Mouse (Mus musculus) skeletal muscle tissue, adult 2 months (tissue): ENCODE measurements around the gene Asrgl1.
"Not testable (repeated sequence)": the region's sequence is repeated elsewhere in the genome, so short reads cannot be mapped to it uniquely, and the experiment has no call there.

Source experiments
- DNase-seq: peaks from one replicate; pipeline ENCODE4 v3.0.0-alpha.2; 2012; ENCODE audit warnings: low read depth, low spot score

Asrgl1 gene

GRCm38 (mm10) chr19:9105101-9105685 is 30.2 kb downstream of the Asrgl1 start:
- peak; percentile 82 for DNase-seq

DNA sequence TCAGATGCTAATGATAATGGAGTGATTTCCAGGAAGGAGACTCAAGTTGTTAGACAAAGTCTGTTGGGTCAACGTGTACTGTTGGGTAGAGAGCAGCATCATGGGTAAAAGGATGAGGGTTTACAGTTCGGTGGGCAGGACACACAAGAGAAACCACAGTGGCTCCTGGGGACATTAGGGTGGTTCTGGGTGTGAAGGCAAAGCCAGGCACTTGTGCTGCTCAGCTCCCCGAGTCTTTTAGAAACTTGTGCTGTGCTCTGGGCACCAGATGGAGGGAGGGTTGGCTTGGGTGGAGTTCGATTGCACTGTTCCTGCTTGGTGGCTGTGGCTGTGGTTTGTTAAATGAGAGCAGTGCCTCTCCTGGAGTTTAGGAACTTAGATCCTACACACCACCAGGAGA is 31.4 kb downstream of the Asrgl1 start:
- no peak for DNase-seq

- DNase-seq = no peak
Observed at GRCm38 (mm10) chr19:9101062-9101457, 34.4 kb downstream of the Asrgl1 start.

DNA sequence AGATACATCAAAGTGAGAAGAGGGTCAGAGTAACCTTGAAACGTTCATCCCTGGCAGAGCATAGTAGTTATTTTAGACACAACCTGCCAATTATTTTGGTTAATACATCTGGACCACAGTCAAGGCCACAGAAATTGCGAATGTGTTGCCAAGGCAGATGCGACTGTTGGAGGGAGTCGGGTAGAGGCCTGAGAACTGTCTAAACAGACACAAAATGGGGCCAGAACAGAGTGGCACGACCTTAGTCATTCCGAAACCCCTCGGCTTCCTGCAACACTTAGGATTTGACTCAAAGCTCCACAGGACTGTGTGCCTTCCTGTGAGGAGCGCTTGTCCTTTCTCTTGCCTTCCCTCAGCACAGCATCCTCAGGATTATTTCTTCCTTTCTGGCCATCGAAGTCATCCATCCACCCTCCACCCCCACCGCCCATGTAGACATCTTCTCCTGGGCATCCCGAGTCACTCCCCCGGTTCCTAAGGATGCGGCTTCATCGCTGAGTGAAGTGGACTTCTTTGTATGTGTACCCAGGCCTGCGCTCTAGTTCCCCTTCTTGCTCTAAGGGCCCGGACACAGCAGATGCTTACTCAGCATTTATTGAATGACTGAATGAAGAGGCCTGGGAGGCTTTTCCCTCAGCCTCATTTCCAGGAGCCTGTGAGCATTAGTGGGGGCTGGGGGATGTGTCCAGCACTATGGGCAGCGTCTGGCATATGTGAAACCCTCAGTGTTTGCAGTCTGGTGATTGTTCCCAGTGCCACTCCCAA is 35.0 kb downstream of the Asrgl1 start:
- DNase-seq = no peak

DNA sequence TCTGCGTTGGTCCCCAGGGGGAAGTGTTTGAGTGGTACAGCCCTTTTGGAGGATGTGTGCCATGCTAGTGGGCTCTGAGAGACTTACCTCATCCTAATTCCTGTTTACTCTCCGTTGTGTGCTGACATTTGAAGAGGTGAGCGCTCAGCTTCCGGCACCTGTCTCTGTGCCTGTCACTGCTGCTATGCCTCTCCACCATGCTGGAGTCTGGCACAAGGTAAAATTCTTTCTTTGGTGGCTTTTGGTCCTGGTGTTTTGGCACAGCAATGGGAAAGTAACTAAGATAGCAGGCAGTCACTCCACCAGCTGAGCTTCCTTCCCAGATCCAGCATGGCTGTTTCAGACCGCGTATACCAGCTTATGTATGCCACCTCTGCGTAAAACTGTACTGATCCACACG is 35.7 kb downstream of the Asrgl1 start:
- DNase-seq = no peak

DNA sequence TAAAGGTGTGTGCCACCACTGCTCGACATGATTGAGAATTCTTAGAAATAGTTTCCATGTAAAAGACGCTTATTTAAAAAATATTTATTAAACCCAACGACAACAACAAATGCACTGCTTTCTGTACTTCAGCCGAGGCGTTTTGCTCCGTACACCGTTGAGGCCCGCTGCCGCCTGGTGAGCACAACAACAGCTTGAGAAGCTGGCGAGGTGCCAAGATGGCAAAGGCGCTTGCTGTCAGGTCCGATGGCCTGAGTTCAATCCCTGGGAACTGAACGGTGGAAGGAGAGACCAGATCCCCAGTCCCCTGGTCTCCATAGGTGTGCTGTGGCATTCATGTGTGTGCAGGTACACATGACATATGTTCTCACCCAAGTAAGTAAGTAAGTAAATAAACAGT is 38.0 kb downstream of the Asrgl1 start:
- DNase-seq = no peak

GRCm38 (mm10) chr19:9095111-9095510 is 40.3 kb downstream of the Asrgl1 start:
- DNase-seq = no peak

DNA sequence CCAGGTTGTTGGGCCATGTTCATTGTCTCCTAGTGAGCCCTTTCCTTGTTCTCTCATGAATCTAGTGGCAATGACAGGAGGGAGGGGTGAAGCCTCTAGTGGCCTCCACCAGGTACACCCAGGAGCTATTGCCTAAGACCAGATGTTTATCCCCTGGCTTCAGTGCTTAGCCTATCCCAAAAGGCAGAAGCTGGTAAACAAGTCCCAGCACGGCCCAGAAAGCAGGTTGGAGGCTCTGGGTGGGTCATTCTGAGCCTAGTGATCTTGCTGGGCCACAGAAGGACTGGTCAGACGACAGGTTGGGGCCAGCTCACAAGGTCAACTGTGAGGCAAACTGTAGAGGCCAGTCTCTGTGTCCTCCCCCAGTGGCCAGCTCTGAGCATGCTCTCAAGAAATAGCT is 44.7 kb downstream of the Asrgl1 start:
- DNase-seq = no peak

GRCm38 (mm10) chr19:9090191-9090590 is 45.2 kb downstream of the Asrgl1 start:
- no peak for DNase-seq

GRCm38 (mm10) chr19:9087821-9088220 is 47.6 kb downstream of the Asrgl1 start, which contains the start of gene Scgb1a1:
Gene Scgb1a1 (minus strand): TSS chr19:9087958.
- no peak for DNase-seq

GRCm38 (mm10) chr19:9083892-9084291 is 51.5 kb downstream of the Asrgl1 start:
- not testable (repeated sequence) for DNase-seq

DNA sequence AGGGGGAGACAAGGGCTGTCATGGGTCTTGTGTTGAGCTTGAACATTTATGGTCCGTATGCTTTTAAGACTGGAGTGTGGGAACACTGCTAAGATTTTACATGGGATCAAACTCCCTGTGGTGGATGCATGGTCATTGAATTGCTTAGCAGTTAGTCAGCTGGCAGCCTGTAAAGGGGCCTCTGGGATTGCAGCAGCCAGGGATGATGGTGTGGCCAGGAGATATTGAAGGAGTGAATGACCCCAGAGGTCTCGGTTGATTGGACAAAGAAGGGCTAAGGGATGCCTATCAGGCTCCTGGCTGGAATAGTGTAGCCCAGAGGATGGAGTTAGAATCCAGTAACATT is 52.5 kb downstream of the Asrgl1 start:
- no peak for DNase-seq

DNA sequence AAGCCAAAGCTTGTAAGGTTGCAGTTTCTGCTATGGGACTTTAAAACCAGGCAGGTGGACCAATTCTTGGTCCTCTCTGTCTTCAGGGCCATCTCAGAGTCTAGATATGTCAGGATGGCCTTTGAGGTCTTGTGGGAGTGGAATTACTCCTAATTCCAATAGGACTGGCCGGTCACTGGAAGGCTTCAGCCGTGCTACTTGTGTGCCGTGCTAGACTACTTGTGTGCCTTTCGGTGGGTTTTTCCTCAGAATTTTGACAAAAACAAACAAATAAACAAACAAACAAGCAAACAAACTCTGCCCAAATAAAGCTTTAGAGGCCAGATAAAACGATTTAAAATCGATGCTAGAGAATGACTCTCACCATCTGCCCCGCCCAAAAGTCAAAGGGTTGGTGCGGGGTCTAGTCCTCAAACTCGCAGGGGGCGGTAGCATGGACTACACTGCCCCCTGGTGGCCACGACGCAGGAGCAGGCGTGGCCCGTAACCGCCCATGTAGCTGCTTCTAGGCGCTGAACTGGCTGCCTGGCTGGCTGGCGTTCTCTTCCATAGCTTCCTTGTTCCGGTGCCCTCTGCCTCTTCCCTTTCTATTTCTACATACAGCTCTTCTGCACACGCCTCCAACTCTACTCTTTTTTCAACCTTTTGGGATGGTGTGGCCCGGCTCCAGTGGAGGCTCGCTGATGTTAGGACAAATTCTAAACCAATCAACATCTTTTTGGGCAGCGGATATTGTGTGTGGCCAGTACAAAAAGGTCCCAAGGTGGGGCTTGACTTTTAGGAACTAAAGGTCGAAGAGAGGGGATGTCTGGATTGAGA is 53.0 kb downstream of the Asrgl1 start:
- peak; percentile 90 for DNase-seq

- no peak for DNase-seq
Observed at GRCm38 (mm10) chr19:9081311-9082190, 53.9 kb downstream of the Asrgl1 start.

- no peak for DNase-seq
Observed at GRCm38 (mm10) chr19:9079916-9080315, 55.5 kb downstream of the Asrgl1 start.

GRCm38 (mm10) chr19:9076982-9077660 is 58.3 kb downstream of the Asrgl1 start:
- no peak for DNase-seq

DNA sequence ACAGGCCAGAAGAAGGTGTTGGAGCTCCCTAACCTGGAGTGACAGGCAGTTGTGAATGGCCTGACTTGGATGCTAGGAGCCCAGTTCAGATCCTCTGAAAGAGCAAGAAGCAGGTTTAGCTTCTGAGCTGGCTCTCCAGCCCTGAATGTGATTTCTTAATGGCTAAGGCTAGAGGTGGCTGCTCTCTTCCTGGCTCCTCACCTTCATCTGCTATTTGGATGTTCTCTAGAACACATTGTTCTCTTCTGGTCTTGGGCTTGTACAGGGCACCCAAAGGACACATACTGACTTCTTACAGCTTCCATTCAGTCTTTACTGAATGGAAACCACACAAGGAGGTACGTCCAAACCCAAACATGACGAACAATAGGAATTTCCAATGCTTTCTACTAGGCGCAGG is 59.4 kb downstream of the Asrgl1 start:
- DNase-seq = no peak

DNA sequence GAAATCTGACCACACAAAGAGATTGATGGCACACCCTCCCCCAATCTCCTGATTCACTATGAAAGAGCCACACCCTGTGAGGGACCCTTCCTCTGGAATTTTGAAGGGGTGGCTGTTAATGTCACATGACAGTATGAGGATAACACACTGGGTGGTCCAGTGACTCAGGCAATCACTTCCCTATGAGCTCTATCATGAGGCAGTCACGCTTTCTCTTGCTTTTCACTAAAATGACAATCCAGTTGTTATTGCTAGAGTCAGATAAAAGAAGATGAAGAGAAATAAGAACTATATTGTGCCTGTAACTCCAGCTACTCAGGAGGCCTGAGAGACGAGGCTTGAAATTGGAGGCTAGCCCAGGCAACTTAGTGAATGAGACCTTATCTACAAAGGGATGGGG is 59.9 kb downstream of the Asrgl1 start:
- no peak for DNase-seq

DNA sequence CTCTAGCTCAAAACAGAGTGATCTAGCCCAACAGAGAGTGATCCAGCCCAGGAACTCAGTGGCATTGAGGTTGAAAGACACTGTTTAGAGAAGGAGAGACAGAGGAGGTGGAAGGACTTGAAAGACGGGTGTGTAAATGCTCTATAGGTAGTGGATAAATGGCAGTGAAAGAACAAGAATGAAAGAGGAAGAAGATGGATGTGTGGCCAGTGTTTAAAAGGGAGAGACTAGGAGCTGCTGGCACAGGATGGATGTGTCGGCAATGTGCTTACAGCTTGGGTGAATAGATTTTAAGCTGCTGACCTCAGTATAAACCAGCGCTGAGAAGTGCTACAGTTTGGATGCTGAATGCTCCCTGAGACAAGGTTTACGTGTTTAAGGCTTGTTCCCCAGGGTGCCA is 61.0 kb downstream of the Asrgl1 start:
- DNase-seq = no peak

- DNase-seq = no peak
Observed at GRCm38 (mm10) chr19:9073776-9074411, 61.5 kb downstream of the Asrgl1 start.

- no peak for DNase-seq
Observed at GRCm38 (mm10) chr19:9072157-9072530, 63.3 kb downstream of the Asrgl1 start.
